Mouse (Mus musculus) neural tube, embryonic 11.5 days (tissue): ENCODE measurements at regions not wholly inside any gene's neighbourhood (a gene's known extent, or its start where the extent isn't known, plus 50 kb on each side); places are given as distances from the start of the nearest gene placed in this dataset.

Experiments
- ATAC-seq: fragments of 200-750 bp; cut with Nextera tagmentation; 2 replicates; pipeline ENCODE4 v1.8.0; 2017; ENCODE audit warnings: moderate number of reproducible peaks, mild to moderate bottlenecking, moderate TSS enrichment, moderate library complexity; ENCODE audit not compliant: insufficient read depth, low FRiP score, low TSS enrichment
- DNase-seq: peaks from one replicate; pipeline ENCODE4 v3.0.0-alpha.2; 2015; ENCODE audit warnings: low spot score
- H3K27ac ChIP-seq: fragments of 300-500 bp; sonication (generic); 2 replicates; pipeline ENCODE4 v1.5.1; 2014; ENCODE audit warnings: low read depth, mild to moderate bottlenecking, low read length
- H3K27me3 ChIP-seq: fragments of 300-500 bp; sonication (generic); 2 replicates; pipeline ENCODE4 v1.6.1; 2014; ENCODE audit warnings: mild to moderate bottlenecking, low read length, mixed read lengths; ENCODE audit not compliant: control insufficient read depth, insufficient read depth
- H3K36me3 ChIP-seq: fragments of 300-500 bp; sonication (generic); 2 replicates; pipeline ENCODE4 v1.6.1; 2014; ENCODE audit warnings: mild to moderate bottlenecking, low read length, moderate library complexity, mixed read lengths; ENCODE audit not compliant: control insufficient read depth, insufficient read depth
- H3K4me1 ChIP-seq: fragments of 300-500 bp; sonication (generic); 2 replicates; pipeline ENCODE4 v1.6.1; 2014; ENCODE audit warnings: low read length, mixed read lengths; ENCODE audit not compliant: control insufficient read depth, insufficient read depth
- H3K4me2 ChIP-seq: fragments of 300-500 bp; sonication (generic); 2 replicates; pipeline ENCODE4 v1.6.1; 2014; ENCODE audit warnings: low read depth, mild to moderate bottlenecking, moderate library complexity
- H3K4me3 ChIP-seq: fragments of 300-500 bp; sonication (generic); 2 replicates; pipeline ENCODE4 v1.5.1; 2014; ENCODE audit warnings: low read depth, low read length
- H3K9ac ChIP-seq: fragments of 300-500 bp; sonication (generic); 2 replicates; pipeline ENCODE4 v1.6.1; 2014; ENCODE audit warnings: mild to moderate bottlenecking, low read length
- H3K9me3 ChIP-seq: fragments of 300-500 bp; sonication (generic); 2 replicates; pipeline ENCODE4 v1.6.1; 2016; ENCODE audit warnings: low read length; ENCODE audit not compliant: control insufficient read depth
- whole genome bisulfite sequencing: fragments of 180-500 bp; shearing (Covaris S2); extraction: QIAGEN DNeasy Blood & Tissue Kit; methylation state at CpG from one replicate; pipeline ENCODE4 v1.1.7; 2014; 5-methylcytosine and 5-hydroxymethylcytosine counted together

DNA sequence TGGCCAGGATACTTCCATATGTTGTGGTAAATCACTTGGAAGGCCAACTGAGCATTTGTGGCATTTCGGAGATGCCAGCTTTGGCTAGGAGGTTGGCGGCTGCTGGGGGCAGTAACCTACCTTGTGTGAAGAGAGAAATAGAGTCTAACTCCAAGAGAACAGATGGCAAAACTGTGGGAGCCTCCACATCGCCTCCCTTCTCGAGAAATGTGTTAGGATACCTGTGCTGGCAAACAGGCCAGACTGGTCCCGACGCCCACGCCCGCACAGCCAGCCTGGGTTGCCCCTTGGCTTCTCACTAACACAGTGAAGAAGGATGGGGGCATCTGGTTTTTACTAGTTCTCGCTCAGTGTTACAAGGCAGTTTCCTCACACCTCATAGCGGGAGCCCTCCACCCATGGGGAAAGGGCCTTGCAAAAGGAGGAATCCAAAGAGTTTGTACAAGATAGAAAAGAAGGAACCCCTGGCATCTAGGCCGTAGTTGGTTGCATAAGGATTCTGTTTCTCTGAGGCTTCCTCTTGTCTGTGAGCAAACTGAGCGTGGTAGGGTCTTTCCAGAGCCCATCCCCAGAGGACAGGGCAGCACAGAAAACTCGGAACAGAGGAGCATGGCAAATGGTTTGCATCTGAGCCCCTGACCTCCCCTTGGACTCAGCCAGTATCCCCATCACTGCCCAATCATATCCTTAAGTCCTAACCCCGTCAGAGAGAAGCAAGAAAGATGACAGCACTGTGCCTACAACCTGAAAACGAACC is 330.5 kb upstream of the Jarid2 start:
- no peak for DNase-seq
- 82% methylated on average over 15 of the region's 15 CpGs for WGBS

DNA sequence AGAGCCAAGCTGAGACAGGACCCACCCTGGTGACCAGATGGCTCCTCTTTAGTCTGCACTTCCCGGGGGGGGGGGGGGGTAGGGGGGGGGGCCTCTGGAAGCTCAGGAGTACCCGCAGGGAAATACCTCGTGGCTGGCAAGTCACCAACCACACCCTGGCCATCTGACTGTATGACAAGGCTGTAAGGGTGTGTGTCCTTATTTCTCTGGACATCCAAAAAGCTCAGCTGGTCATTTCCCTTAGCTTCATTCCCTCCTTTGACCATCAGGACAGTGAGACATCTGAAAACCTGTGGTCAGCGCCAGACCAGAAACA is 329.9 kb upstream of the Jarid2 start:
- no peak for ATAC-seq
- 71% methylated on average over 4 of the region's 4 CpGs for WGBS

More for the DNA sequence above, 330.5 kb upstream of the Jarid2 start:
- H3K4me3 ChIP-seq = no peak overlapping the region
- no peak for ATAC-seq
- no peaks in the 10 kb centered on the region for H3K27me3 ChIP-seq
- H3K4me2 ChIP-seq = no peak overlapping the region
- H3K9me3 ChIP-seq = no peaks in the 10 kb centered on the region
- no peak overlapping the region for H3K9ac ChIP-seq
- no peak overlapping the region for H3K27ac ChIP-seq
- no peaks in the 10 kb centered on the region for H3K4me1 ChIP-seq
- no peaks in the 10 kb centered on the region for H3K36me3 ChIP-seq

GRCm38 (mm10) chr13:44399831-44400321 is 329.4 kb upstream of the Jarid2 start:
- DNase-seq = peak; percentile 49
- no peak for ATAC-seq

More for the DNA sequence above, 329.9 kb upstream of the Jarid2 start:
- Histone ChIP-seq H3K9me3 (no peaks in the 10 kb centered on the region), H3K9ac (no peak overlapping the region), H3K36me3 (no peaks in the 10 kb centered on the region), H3K4me3 (no peak overlapping the region), H3K27me3 (no peaks in the 10 kb centered on the region), H3K4me1 (no peaks in the 10 kb centered on the region), H3K27ac (no peak overlapping the region), H3K4me2 (no peak overlapping the region)
- no peak for DNase-seq

GRCm38 (mm10) chr13:44404010-44404575 is 325.2 kb upstream of the Jarid2 start:
- no peak overlapping the region for H3K27ac ChIP-seq
- no peak overlapping the region for H3K4me2 ChIP-seq
- H3K4me3 ChIP-seq = no peak overlapping the region
- no peaks in the 10 kb centered on the region for H3K9me3 ChIP-seq
- no peak for DNase-seq
- ATAC-seq = no peak
- no peaks in the 10 kb centered on the region for H3K27me3 ChIP-seq
- H3K4me1 ChIP-seq = no peaks in the 10 kb centered on the region
- H3K9ac ChIP-seq = no peak overlapping the region
- H3K36me3 ChIP-seq = no peaks in the 10 kb centered on the region
- 84% methylated on average over 8 of the region's 8 CpGs for WGBS

More at GRCm38 (mm10) chr13:44399831-44400321, 329.4 kb upstream of the Jarid2 start:
- Histone ChIP-seq H3K9ac (no peak overlapping the region), H3K27me3 (no peaks in the 10 kb centered on the region), H3K9me3 (no peaks in the 10 kb centered on the region), H3K4me1 (no peaks in the 10 kb centered on the region), H3K27ac (no peak overlapping the region), H3K36me3 (no peaks in the 10 kb centered on the region), H3K4me3 (no peak overlapping the region), H3K4me2 (no peak overlapping the region)
- 59% methylated on average over 7 of the region's 7 CpGs for WGBS

DNA sequence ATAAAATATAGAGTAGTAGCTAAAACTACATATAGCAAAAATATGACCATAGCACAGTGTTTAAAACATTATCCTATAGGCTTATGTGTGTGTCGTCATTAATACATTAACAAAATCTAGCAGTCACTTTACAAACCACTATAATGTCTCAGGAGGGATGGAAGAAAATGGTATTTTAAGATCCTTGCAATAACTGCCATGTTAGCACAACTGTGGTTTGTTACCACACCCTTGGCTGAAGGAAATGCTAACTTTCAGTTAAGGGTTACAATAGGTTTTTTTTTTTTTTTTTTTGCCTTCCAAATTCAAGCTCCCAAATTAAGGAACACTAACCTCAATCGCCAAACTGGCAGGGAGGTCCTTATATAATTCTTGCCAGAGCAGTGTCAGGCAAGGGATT is 322.0 kb upstream of the Jarid2 start:
- WGBS = 90% methylated on average over 2 of the region's 2 CpGs
- Histone ChIP-seq H3K27me3 (no peaks in the 10 kb centered on the region), H3K27ac (no peak overlapping the region), H3K4me1 (no peaks in the 10 kb centered on the region), H3K4me2 (no peak overlapping the region), H3K36me3 (no peaks in the 10 kb centered on the region), H3K9me3 (no peaks in the 10 kb centered on the region), H3K4me3 (no peak overlapping the region), H3K9ac (no peak overlapping the region)
- DNase-seq = no peak
- ATAC-seq = no peak

DNA sequence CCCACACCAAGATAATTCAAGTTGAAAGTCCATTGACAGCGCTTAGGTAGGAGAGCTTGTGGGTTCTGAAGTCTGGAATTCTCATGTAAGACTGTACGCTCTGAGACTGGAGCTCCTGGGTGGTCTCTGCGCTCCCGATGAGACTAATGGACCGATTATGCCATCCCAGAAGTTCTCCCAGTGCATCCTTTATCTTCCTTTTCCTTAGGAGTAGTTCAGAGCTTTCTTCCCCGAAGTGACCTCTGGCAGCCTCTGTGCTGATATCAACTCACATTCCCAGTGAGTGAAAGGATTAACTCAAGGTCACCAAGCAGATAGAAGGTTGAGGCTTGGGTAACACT is 320.7 kb upstream of the Jarid2 start:
- 86% methylated on average over 6 of the region's 6 CpGs for WGBS
- H3K27ac ChIP-seq = no peak overlapping the region
- H3K36me3 ChIP-seq = no peaks in the 10 kb centered on the region
- H3K9ac ChIP-seq = no peak overlapping the region
- no peaks in the 10 kb centered on the region for H3K4me1 ChIP-seq
- no peaks in the 10 kb centered on the region for H3K27me3 ChIP-seq
- no peaks in the 10 kb centered on the region for H3K9me3 ChIP-seq
- H3K4me3 ChIP-seq = no peak overlapping the region
- ATAC-seq (no peak), DNase-seq (no peak)
- H3K4me2 ChIP-seq = no peak overlapping the region

DNA sequence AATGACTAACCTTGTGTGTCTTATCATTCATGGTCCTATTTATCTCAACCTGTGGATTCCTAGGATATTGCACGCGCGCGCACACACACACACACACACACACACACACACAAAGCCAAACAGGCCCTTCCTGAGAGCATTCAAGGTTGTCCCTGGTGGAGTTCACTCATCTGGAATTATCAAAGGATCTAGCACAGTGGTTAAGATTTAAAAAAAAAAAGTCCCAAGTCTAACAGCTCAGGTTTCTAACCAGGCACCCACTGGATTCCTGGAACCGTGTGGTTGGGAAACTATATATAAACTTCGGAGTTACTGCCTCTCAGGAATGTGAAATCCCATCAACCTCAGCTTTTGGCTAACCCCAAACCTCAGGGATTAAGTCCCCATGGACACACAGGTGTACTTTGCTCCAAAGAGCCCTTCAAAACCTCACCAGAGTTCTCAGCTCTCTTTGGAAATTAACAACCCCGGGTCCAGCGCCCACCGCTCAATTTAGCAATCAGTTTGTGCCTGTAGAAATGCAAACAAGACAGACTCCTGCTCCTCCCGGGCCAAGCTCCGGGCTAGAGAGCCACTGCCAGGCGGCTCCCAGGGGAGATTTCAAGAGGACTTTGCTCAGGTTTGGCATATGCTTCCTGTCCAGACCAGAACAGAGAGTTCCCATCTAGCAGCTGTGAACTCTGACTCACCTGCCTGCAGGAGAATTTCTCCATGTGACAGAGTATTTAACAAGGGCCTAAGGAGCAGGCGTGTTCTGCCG is 320.1 kb upstream of the Jarid2 start:
- WGBS = 70% methylated on average over 14 of the region's 14 CpGs

GRCm38 (mm10) chr13:44409720-44410047 is 319.6 kb upstream of the Jarid2 start:
- Histone ChIP-seq H3K9me3 (no peaks in the 10 kb centered on the region), H3K4me1 (no peaks in the 10 kb centered on the region), H3K27ac (no peak overlapping the region), H3K27me3 (no peaks in the 10 kb centered on the region), H3K9ac (no peak overlapping the region), H3K36me3 (no peaks in the 10 kb centered on the region), H3K4me3 (no peak overlapping the region), H3K4me2 (no peak overlapping the region)
- ATAC-seq (no peak), DNase-seq (no peak)
- 85% methylated on average over 5 of the region's 5 CpGs for WGBS

More for the DNA sequence above, 320.1 kb upstream of the Jarid2 start:
- DNase-seq = no peak
- H3K9ac ChIP-seq = no peak overlapping the region
- H3K36me3 ChIP-seq = no peaks in the 10 kb centered on the region
- no peak overlapping the region for H3K4me2 ChIP-seq
- no peak overlapping the region for H3K27ac ChIP-seq
- ATAC-seq = no peak
- no peaks in the 10 kb centered on the region for H3K9me3 ChIP-seq
- no peak overlapping the region for H3K4me3 ChIP-seq
- H3K27me3 ChIP-seq = no peaks in the 10 kb centered on the region
- no peaks in the 10 kb centered on the region for H3K4me1 ChIP-seq
